In the genomic region with DNA sequence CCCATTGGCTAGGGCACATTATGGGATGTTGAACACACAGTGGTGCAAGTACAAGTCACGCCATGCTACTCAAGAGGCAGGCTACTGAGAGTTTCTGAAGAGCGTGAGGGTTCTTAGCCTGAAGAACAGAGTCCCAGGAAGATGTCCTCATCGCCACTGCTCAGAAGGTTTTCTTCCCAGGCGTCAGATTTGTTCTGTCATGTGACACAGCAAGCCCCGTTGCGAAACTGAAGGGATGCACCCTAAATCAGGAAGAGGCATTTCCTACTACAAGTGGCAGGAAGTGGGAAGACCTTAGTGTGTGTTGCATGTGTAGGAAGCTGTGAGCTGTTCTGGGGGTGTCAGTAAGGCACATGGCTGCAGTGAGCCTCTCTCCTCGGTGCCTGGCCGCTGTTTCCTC, we compare ENCODE assay signal across 20 mouse cellular contexts. TPM values are rescaled to one million over a fixed set of nuclear protein-coding genes. Genes with fewer than 3 reads are reported as not detected.
DNase-seq lines count a peak whose midpoint lies in the region; ATAC-seq and TF ChIP-seq lines count a peak whose summit lies in the region.
"Had no signal": no experiment of that assay in that cellular context is flagged by ENCODE, and none has a peak within 500 bp of the region (broad histone marks: within the 10 kb centered on the region; RNA-seq: fewer than 3 reads in every experiment).

No protein-coding gene starts in this region.

- H3K4me1 ChIP-seq in liver, adult 2 months (ENCODE audit: control insufficient read depth, insufficient read depth, low read length): no peaks in the 10 kb centered on the region
- no peaks in the 10 kb centered on the region for H3K4me1 ChIP-seq in liver, embryonic 12.5 days
- no peaks in the 10 kb centered on the region for H3K4me1 ChIP-seq in lung, embryonic 14.5 days (ENCODE audit: insufficient read depth)
- no peaks in the 10 kb centered on the region for H3K4me1 ChIP-seq in midbrain, postnatal 0 days (ENCODE audit: insufficient read depth, low read length)
- H3K4me1 ChIP-seq: embryonic facial prominence, embryonic 10.5 days; neural tube, embryonic 12.5 days; stomach, embryonic 15.5 days had no signal

- no peak for DNase-seq in frontal cortex, postnatal 36 days (ENCODE audit: low spot score in 2 of 2)
- peak; percentile 65 for DNase-seq in liver, adult 2 months (ENCODE audit: extremely low read depth, low read depth, low spot score)
- peak; percentile 13 for DNase-seq in lung, embryonic 14.5 days
- no peak for DNase-seq in ovary, postnatal 14 days (ENCODE audit: low spot score)
- no peak for DNase-seq in midbrain, postnatal 0 days (ENCODE audit: low spot score)
- DNase-seq: cerebellum, postnatal 25 days; gastrocnemius, postnatal 14 days; kidney, adult 11 months; kidney, postnatal 4 days; layer of hippocampus, postnatal 36 days had no signal

- no peaks in the 10 kb centered on the region for H3K27me3 ChIP-seq in liver, adult 2 months (ENCODE audit: control insufficient read depth, insufficient read depth, low read length)
- H3K27me3 ChIP-seq in liver, embryonic 12.5 days (replicated peaks): no peaks in the 10 kb centered on the region
- H3K27me3 ChIP-seq in lung, embryonic 14.5 days (ENCODE audit: insufficient read depth, low read length): no peaks in the 10 kb centered on the region
- H3K27me3 ChIP-seq in midbrain, postnatal 0 days (ENCODE audit: insufficient read depth, low read length): no peaks in the 10 kb centered on the region
- H3K27me3 ChIP-seq: neural tube, embryonic 12.5 days; stomach, embryonic 15.5 days had no signal

- H3K79me2 ChIP-seq in liver, adult 2 months (ENCODE audit: control insufficient read depth, insufficient read depth, low read length): no peaks in the 10 kb centered on the region

- peaks cover 41% of the 10 kb centered on the region for H3K36me3 ChIP-seq in liver, adult 2 months (ENCODE audit: control insufficient read depth, insufficient read depth, low read length)
- H3K36me3 ChIP-seq in liver, embryonic 12.5 days: peaks cover 92% of the 10 kb centered on the region
- peaks cover 90% of the 10 kb centered on the region for H3K36me3 ChIP-seq in lung, embryonic 14.5 days (ENCODE audit: insufficient read depth)
- peaks cover 75% of the 10 kb centered on the region for H3K36me3 ChIP-seq in midbrain, postnatal 0 days (ENCODE audit: insufficient read depth, low read length)

- no peak for TF ChIP-seq POLR2A in liver, adult 2 months (IDR thresholded peaks at IDR 0.05; ENCODE audit: extremely low read depth, insufficient read depth, low read length)

- 56% methylated on average over 8 of the region's 8 CpGs for WGBS in liver, adult 2 months
- 74% methylated on average over 8 of the region's 8 CpGs for WGBS in liver, embryonic 12.5 days (ENCODE audit: insufficient replicate concordance)
- 84% methylated on average over 8 of the region's 8 CpGs for WGBS in lung, embryonic 14.5 days
- WGBS in midbrain, postnatal 0 days: 94% methylated on average over 8 of the region's 8 CpGs

- ATAC-seq in frontal cortex, adult (ENCODE audit: low TSS enrichment): peak; percentile 80
- ATAC-seq in liver, embryonic 12.5 days: no peak
- no peak for ATAC-seq in lung, embryonic 14.5 days (ENCODE audit: insufficient read depth)
- ATAC-seq in neutrophil, adult 5-6 weeks (ENCODE audit: extremely low read depth, insufficient number of reproducible peaks, low FRiP score, poor library complexity, severe bottlenecking): 0 out of 2 replicates have a peak, but pooled peaks have one; percentile 1
- no peak for ATAC-seq in midbrain, postnatal 0 days (ENCODE audit: low FRiP score)
- ATAC-seq: forebrain, embryonic 16.5 days; midbrain, embryonic 16.5 days had no signal

- no peaks in the 10 kb centered on the region for H3K9me3 ChIP-seq in liver, embryonic 12.5 days (replicated peaks)
- no peaks in the 10 kb centered on the region for H3K9me3 ChIP-seq in lung, embryonic 14.5 days (ENCODE audit: low read depth, low read length)
- no peaks in the 10 kb centered on the region for H3K9me3 ChIP-seq in midbrain, postnatal 0 days (ENCODE audit: low read length)
- H3K9me3 ChIP-seq: embryonic facial prominence, embryonic 10.5 days; neural tube, embryonic 12.5 days; stomach, embryonic 15.5 days had no signal

- no peak overlapping the region for H3K27ac ChIP-seq in liver, adult 2 months (replicated peaks; ENCODE audit: insufficient read depth, low read depth, low read length)
- no peak overlapping the region for H3K27ac ChIP-seq in liver, embryonic 12.5 days
- H3K27ac ChIP-seq in lung, embryonic 14.5 days (ENCODE audit: low read depth): no peak overlapping the region
- H3K27ac ChIP-seq in midbrain, postnatal 0 days (ENCODE audit: low read depth, low read length): no peak overlapping the region
- H3K27ac ChIP-seq: embryonic facial prominence, embryonic 10.5 days; hindbrain, embryonic 14.5 days; neural tube, embryonic 12.5 days; stomach, embryonic 15.5 days had no signal

- no peak overlapping the region for H3K9ac ChIP-seq in liver, adult 2 months (ENCODE audit: low read depth, low read length)
- no peak overlapping the region for H3K9ac ChIP-seq in liver, embryonic 12.5 days
- no peak overlapping the region for H3K9ac ChIP-seq in lung, embryonic 14.5 days
- H3K9ac ChIP-seq in midbrain, postnatal 0 days (replicated peaks; ENCODE audit: low read length, poor library complexity, severe bottlenecking): no peak overlapping the region
- H3K9ac ChIP-seq: hindbrain, embryonic 14.5 days; neural tube, embryonic 12.5 days; stomach, embryonic 15.5 days had no signal

- no peak for TF ChIP-seq CTCF in liver, adult 2 months (IDR thresholded peaks at IDR 0.05; ENCODE audit: low read depth, low read length)
- TF ChIP-seq CTCF in lung, embryonic 14.5 days (IDR thresholded peaks at IDR 0.05; ENCODE audit: low read depth): no peak
- no peak for TF ChIP-seq CTCF in midbrain, postnatal 0 days (IDR thresholded peaks at IDR 0.05)

- no peak overlapping the region for H3K4me3 ChIP-seq in liver, adult 2 months (ENCODE audit: insufficient read depth, low read depth, low read length)
- H3K4me3 ChIP-seq in liver, embryonic 12.5 days: no peak overlapping the region
- no peak overlapping the region for H3K4me3 ChIP-seq in lung, embryonic 14.5 days (ENCODE audit: low read depth, low read length)
- H3K4me3 ChIP-seq in midbrain, postnatal 0 days (ENCODE audit: low read depth, low read length): no peak overlapping the region
- H3K4me3 ChIP-seq: embryonic facial prominence, embryonic 10.5 days; erythroblast, embryonic 14.5 days; neural tube, embryonic 12.5 days; stomach, embryonic 15.5 days had no signal

- H3K4me2 ChIP-seq in liver, embryonic 12.5 days: no peak overlapping the region
- H3K4me2 ChIP-seq in lung, embryonic 14.5 days: no peak overlapping the region
- no peak overlapping the region for H3K4me2 ChIP-seq in midbrain, postnatal 0 days (ENCODE audit: low read depth, low read length, poor library complexity, severe bottlenecking)
- H3K4me2 ChIP-seq: hindbrain, embryonic 14.5 days; neural tube, embryonic 12.5 days; stomach, embryonic 15.5 days had no signal

RNA-seq across cellular contexts. Expression of a gene that starts 16.1 kb away (rescaled TPM):
- 2,242 and 2,352 TPM in 2 replicates for total RNA-seq in liver, adult 2 months (2014; rRNA removed)
- polyA plus RNA-seq in liver, adult 2 months (2012; rRNA removed): 513 and 650 TPM in 2 replicates
- polyA plus RNA-seq in liver, embryonic 12.5 days (2016; fragmentation: Nextera tagmentation; extraction: Ambion mirVana): 3.6 and 4.0 TPM in 2 replicates
- 1.4 and 2.3 TPM in 2 replicates for polyA plus RNA-seq in lung, embryonic 14.5 days (2014; fragmentation: Nextera tagmentation; extraction: Ambion mirVana)
- total RNA-seq in neutrophil, adult 5-6 weeks (2017): 0.70 TPM in 1 of 2 replicates, not detected in the other
- 0.28 and 0.71 TPM in 2 replicates for total RNA-seq in midbrain, postnatal 0 days (2014; rRNA removed)
- 0.68 and 0.99 TPM in 2 replicates for polyA plus RNA-seq in midbrain, postnatal 0 days (2015; fragmentation: Nextera tagmentation; extraction: Ambion mirVana)
- total RNA-seq: layer of hippocampus, postnatal 36 days had no signal
- polyA plus RNA-seq: erythroblast, embryonic 14.5 days had no signal

RNA-seq across cellular contexts. Expression of a gene that starts 41.4 kb away (rescaled TPM):
- total RNA-seq in liver, adult 2 months (2014; rRNA removed): 7.7 and 9.6 TPM in 2 replicates
- polyA plus RNA-seq in liver, adult 2 months (2012; rRNA removed): 5.5 and 6.2 TPM in 2 replicates
- 11.3 and 11.6 TPM in 2 replicates for polyA plus RNA-seq in liver, embryonic 12.5 days (2016; fragmentation: Nextera tagmentation; extraction: Ambion mirVana)
- 26.5 and 30.8 TPM in 2 replicates for polyA plus RNA-seq in lung, embryonic 14.5 days (2014; fragmentation: Nextera tagmentation; extraction: Ambion mirVana)
- 24.1 and 24.8 TPM in 2 replicates for total RNA-seq in neutrophil, adult 5-6 weeks (2017)
- total RNA-seq in midbrain, postnatal 0 days (2014; rRNA removed): 40.3 and 55.0 TPM in 2 replicates
- 15.1 and 19.0 TPM in 2 replicates for polyA plus RNA-seq in midbrain, postnatal 0 days (2015; fragmentation: Nextera tagmentation; extraction: Ambion mirVana)

Comparison
In these comparisons a context has a peak if more than half of its experiments do, and no peak if none do; other contexts are left out.
1. RNA of a gene that starts 16.1 kb away (polyA plus RNA-seq): 513 to 650 TPM in liver, adult 2 months; 3.6 to 4.0 TPM in liver, embryonic 12.5 days, 1.4 to 2.3 TPM in lung, embryonic 14.5 days and 0.68 to 0.99 TPM in midbrain, postnatal 0 days; every median in the first group is over 100 times any median in the second.
2. ATAC-seq: peak in frontal cortex, adult (single experiment) and neutrophil, adult 5-6 weeks (single experiment); none in liver, embryonic 12.5 days (single experiment), lung, embryonic 14.5 days (single experiment) and midbrain, postnatal 0 days (single experiment).
3. DNase-seq: peak in liver, adult 2 months (single experiment) and lung, embryonic 14.5 days (single experiment); none in frontal cortex, postnatal 36 days (0 of 2), ovary, postnatal 14 days (single experiment) and midbrain, postnatal 0 days (single experiment).